Mouse (Mus musculus) lung, embryonic 16.5 days (tissue): ENCODE measurements at regions not wholly inside any gene's neighbourhood (a gene's known extent, or its start where the extent isn't known, plus 50 kb on each side); places are given as distances from the start of the nearest gene placed in this dataset.

Experiments
- ATAC-seq: fragments of 200-750 bp; cut with Nextera tagmentation; 2 replicates; pipeline ENCODE4 v1.8.0; 2017; ENCODE audit warnings: low read depth, mild to moderate bottlenecking, moderate library complexity
- H3K27ac ChIP-seq: fragments of 300-500 bp; sonication (generic); 2 replicates; pipeline ENCODE4 v1.5.1; 2014; ENCODE audit warnings: mild to moderate bottlenecking, control low read depth, low read length
- H3K27me3 ChIP-seq: fragments of 300-500 bp; sonication (generic); 2 replicates; pipeline ENCODE4 v1.6.1; 2014; ENCODE audit warnings: low read depth, low read length, mixed read lengths; ENCODE audit not compliant: control insufficient read depth, insufficient read depth
- H3K36me3 ChIP-seq: fragments of 300-500 bp; sonication (generic); 2 replicates; pipeline ENCODE4 v1.6.1; 2014; ENCODE audit warnings: low read length; ENCODE audit not compliant: control insufficient read depth, insufficient read depth
- H3K4me1 ChIP-seq: fragments of 300-500 bp; sonication (generic); replicated peaks from 2 replicates; pipeline ENCODE4 v1.6.1; 2014; ENCODE audit warnings: low read length, mixed read lengths; ENCODE audit not compliant: control insufficient read depth, insufficient read depth
- H3K4me2 ChIP-seq: fragments of 300-500 bp; sonication (generic); 2 replicates; pipeline ENCODE4 v1.6.1; 2014; ENCODE audit warnings: low read depth, low read length, control low read depth
- H3K4me3 ChIP-seq: fragments of 300-500 bp; sonication (generic); 2 replicates; pipeline ENCODE4 v1.5.1; 2014; ENCODE audit warnings: mild to moderate bottlenecking, low read length, control low read depth
- H3K9ac ChIP-seq: fragments of 300-500 bp; sonication (generic); 2 replicates; pipeline ENCODE4 v1.6.1; 2014; ENCODE audit warnings: low read length, control low read depth
- H3K9me3 ChIP-seq: fragments of 300-500 bp; sonication (generic); 2 replicates; pipeline ENCODE4 v1.6.1; 2016; ENCODE audit warnings: low read length; ENCODE audit not compliant: control insufficient read depth
- WGBS: fragments of 180-500 bp; shearing (Covaris S2); extraction: QIAGEN DNeasy Blood & Tissue Kit; methylation state at CpG from one replicate; pipeline ENCODE4 v1.1.7; 2014; 5-methylcytosine and 5-hydroxymethylcytosine counted together

DNA sequence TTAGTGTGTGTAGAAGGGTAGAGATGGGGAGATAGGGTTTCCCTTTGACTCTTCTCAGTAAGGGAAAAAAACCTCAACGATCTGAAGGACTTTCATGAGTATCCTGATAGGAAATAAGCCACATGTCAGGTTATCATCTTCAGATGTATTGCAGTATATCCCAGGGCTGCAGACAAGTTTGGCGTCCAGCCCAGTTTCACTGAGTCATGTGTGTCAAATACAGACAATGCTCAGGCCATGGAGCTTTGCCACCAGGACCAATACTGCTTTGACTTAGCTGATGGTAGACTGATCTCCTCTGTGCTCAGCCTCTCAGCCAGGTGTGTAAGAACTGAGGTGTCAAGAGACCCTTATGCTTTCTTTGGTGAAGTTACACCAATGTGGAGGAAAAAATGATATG is 62.9 kb downstream of the Cst10 start:
- H3K27ac ChIP-seq = no peak overlapping the region
- no peak overlapping the region for H3K4me2 ChIP-seq
- H3K4me3 ChIP-seq = no peak overlapping the region
- WGBS = 71% methylated on average over 2 of the region's 2 CpGs
- H3K4me1 ChIP-seq = no peaks in the 10 kb centered on the region
- H3K9me3 ChIP-seq = no peaks in the 10 kb centered on the region
- H3K9ac ChIP-seq = no peak overlapping the region
- no peaks in the 10 kb centered on the region for H3K36me3 ChIP-seq
- H3K27me3 ChIP-seq = no peaks in the 10 kb centered on the region
- ATAC-seq = no peak

DNA sequence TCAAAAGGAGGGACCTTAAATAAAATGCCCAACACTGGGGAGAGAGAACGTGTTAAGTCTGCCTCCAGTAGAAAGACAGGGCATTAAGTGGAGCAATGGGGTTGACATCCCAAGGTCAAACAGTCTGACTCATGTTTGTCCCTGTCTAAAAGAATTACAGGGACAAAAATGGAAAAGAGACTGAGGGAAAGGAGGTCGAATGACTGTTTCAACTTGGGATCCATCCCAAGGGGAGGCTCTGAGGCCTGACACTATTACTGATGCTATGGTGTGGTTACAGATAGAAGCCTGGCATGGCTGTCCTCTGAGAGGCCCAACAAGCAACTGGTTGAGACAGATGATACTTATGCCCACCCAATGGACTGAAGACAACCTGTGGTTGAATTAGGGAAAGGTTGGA is 67.6 kb downstream of the Cst10 start:
- no peak for ATAC-seq
- Histone ChIP-seq H3K27ac (no peak overlapping the region), H3K9ac (no peak overlapping the region), H3K9me3 (no peaks in the 10 kb centered on the region), H3K27me3 (no peaks in the 10 kb centered on the region), H3K36me3 (no peaks in the 10 kb centered on the region), H3K4me2 (no peak overlapping the region), H3K4me3 (no peak overlapping the region), H3K4me1 (no peaks in the 10 kb centered on the region)
- WGBS = 50% methylated on average over 2 of the region's 2 CpGs

DNA sequence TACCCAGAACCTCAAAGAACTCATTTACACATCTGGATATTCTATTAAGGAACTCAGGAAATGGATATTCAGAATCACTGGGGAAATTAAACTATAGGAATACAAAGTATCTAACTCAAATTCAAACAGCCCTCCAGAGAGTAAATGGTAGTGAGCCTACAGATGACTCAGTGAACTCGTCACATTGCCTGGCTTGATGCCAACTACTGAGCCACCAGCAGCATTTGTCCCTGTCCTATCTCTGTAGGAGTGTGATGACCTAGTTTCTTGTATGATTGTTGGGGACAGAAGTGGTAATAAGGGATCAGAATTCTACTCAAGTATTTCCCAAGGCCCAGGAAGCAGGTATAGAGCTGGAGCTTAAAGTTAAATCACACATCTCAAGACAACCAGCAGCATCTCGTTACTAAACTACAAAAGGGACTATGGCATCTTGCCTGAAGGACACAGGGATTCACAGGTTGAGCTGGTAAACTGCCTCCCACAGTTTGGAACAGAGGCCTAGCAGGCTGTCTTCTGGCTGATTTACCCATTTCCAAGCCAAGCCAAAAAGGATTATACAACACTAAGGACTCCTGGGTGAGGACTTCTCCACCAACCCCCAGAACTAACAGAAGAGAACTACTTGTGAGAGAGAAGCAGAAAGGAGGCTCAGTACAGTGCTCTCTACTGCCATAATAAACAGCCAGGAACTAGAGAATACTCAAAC is 88.6 kb downstream of the Cst10 start:
- no peaks in the 10 kb centered on the region for H3K9me3 ChIP-seq
- no peak overlapping the region for H3K27ac ChIP-seq
- no peak overlapping the region for H3K4me3 ChIP-seq
- no peak overlapping the region for H3K4me2 ChIP-seq
- no peak overlapping the region for H3K9ac ChIP-seq
- no peak for ATAC-seq
- no peaks in the 10 kb centered on the region for H3K36me3 ChIP-seq
- 54% methylated on average over 2 of the region's 2 CpGs for WGBS
- no peaks in the 10 kb centered on the region for H3K27me3 ChIP-seq
- H3K4me1 ChIP-seq = no peaks in the 10 kb centered on the region

DNA sequence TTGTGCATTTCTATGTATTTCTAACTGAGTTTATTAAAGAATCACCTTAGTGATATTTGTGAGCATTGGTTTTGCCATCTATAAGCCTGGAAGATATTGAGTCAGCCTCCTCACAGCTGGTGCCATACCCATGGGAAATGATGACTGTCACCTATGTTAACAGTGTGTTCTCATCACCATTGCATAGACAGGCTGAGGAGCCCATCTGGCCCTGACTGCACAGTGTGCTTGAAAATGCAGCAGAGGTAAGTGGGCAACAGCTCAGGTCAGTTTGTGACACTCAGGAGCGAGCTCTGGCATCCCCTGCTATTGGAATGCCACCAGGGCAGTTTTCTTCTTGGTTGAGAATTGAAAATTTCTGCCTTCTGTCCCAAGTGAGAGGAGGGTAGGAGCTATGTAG is 108.0 kb downstream of the Cst10 start:
- no peak for ATAC-seq
- Histone ChIP-seq H3K9me3 (no peaks in the 10 kb centered on the region), H3K27ac (no peak overlapping the region), H3K4me3 (no peak overlapping the region), H3K27me3 (no peaks in the 10 kb centered on the region), H3K4me1 (no peaks in the 10 kb centered on the region), H3K4me2 (no peak overlapping the region), H3K36me3 (no peaks in the 10 kb centered on the region), H3K9ac (no peak overlapping the region)
- WGBS = 77% methylated on average over 1 of the region's 1 CpGs

DNA sequence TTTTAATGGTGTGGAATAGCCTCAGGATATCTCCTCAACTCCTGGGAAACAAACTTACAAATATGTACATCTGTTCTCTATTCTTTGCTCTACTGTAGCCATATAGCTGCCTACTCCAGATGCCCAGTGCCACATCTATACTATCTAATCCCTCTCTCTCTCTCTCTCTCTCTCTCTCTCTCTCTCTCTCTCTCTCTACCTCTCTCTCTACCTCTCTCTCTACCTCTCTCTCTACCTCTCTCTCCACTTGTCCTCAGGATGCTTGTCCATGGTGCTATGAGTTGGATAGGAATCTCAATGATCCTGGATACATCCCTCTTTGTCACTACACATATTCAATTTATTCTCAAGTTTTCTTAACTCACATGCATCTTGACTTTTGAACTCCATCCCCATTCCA is 119.6 kb downstream of the Cst10 start:
- Histone ChIP-seq H3K27ac (no peak overlapping the region), H3K4me2 (no peak overlapping the region), H3K27me3 (no peaks in the 10 kb centered on the region), H3K9ac (no peak overlapping the region), H3K9me3 (no peaks in the 10 kb centered on the region), H3K36me3 (no peaks in the 10 kb centered on the region), H3K4me3 (no peak overlapping the region), H3K4me1 (no peaks in the 10 kb centered on the region)
- no peak for ATAC-seq

DNA sequence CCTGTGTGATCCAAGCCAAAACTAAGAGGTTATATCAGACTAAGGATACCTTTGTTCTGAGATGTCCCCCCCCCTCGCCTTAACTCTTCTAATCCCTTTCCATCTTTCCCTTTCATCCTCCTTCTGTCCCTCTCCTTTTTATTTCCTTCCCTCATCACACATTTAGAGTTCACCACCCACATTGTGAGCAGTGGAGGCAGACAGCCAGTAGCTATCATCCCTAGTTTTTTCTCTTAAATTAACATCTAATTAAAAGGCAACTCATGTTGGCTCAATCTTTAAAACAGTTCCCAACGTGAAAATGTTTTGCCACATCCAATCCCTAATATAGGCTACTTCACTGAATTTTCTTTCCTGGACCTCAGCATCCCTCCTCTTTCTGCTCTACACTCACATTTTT is 138.0 kb downstream of the Cst10 start:
- no peaks in the 10 kb centered on the region for H3K27me3 ChIP-seq
- H3K9me3 ChIP-seq = no peaks in the 10 kb centered on the region
- no peak overlapping the region for H3K4me3 ChIP-seq
- no peak for ATAC-seq
- no peak overlapping the region for H3K4me2 ChIP-seq
- no peak overlapping the region for H3K27ac ChIP-seq
- no peaks in the 10 kb centered on the region for H3K4me1 ChIP-seq
- WGBS = 60% methylated on average over 2 of the region's 2 CpGs
- no peak overlapping the region for H3K9ac ChIP-seq
- H3K36me3 ChIP-seq = no peaks in the 10 kb centered on the region

DNA sequence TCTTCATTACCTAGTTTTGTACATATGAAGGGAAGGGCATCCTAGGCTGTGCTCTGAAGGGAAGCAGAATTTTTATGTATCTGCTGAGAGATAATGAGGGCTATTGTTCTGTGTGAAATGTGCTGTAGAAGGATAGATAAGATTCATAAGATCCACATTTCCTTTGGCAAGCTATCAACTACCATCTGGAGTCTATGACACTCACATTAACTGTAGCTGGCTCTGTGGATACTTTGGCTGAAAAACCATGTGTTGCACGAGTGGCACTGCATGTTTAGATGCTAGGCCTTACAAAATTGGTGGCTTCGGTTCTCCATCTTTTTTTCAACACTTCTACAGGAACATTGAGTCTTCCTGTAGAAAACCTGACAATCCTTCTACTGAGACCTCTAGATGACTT is 140.9 kb downstream of the Cst10 start:
- no peak for ATAC-seq
- Histone ChIP-seq H3K9me3 (no peaks in the 10 kb centered on the region), H3K9ac (no peak overlapping the region), H3K36me3 (no peaks in the 10 kb centered on the region), H3K4me2 (no peak overlapping the region), H3K27me3 (no peaks in the 10 kb centered on the region), H3K4me1 (no peaks in the 10 kb centered on the region), H3K27ac (no peak overlapping the region), H3K4me3 (no peak overlapping the region)
- WGBS = 40% methylated on average over 2 of the region's 2 CpGs

DNA sequence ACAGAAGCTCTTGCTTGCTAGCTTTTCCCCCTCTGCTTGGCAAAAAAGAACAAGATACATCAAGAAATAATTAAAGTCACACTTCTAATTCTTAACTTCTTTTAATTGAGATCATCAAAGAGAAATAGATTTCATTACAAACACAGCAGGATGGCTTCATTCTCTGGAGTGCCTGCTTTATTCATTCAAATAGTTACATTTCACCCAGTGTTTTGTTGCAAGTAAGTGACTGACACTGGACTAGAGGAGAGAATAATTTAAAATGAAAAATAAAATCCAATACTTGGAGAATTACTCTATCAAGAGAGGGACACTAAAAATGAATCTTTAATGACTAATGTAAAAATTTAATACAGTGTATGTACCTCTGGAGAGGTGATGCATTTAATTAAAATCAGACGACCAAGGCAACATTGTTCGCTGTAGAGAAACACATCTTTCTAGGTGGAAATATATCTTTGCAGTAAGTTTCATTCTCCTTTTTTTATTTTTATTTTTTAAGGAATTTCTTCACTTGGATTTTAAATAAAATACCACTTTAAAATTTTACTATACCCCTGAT is 141.9 kb downstream of the Cst10 start:
- H3K27me3 ChIP-seq = no peaks in the 10 kb centered on the region
- H3K36me3 ChIP-seq = no peaks in the 10 kb centered on the region
- no peaks in the 10 kb centered on the region for H3K9me3 ChIP-seq
- no peak for ATAC-seq
- H3K4me1 ChIP-seq = no peaks in the 10 kb centered on the region
- no peak overlapping the region for H3K27ac ChIP-seq
- WGBS = 82% methylated on average over 2 of the region's 2 CpGs
- H3K4me2 ChIP-seq = no peak overlapping the region
- no peak overlapping the region for H3K9ac ChIP-seq
- H3K4me3 ChIP-seq = no peak overlapping the region

DNA sequence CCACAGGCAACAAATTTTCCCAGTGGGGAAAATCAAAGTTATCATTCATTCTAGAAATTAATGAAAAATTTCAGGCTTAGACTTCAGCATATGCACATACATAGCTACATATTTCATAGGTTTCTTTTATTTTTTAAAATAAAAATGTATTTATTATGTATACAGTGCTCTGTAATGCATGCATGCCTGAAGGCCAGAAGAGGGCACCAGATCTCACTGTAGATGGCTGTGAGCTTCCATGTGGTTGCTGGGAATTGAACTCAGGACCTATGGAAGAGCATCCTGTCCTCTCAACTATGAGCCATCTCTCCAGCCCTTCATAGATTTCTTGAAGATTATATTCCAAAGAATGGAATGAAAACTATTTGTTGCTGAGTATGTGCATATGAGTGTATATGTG is 150.4 kb downstream of the Cst10 start:
- Histone ChIP-seq H3K27me3 (no peaks in the 10 kb centered on the region), H3K27ac (no peak overlapping the region), H3K4me3 (no peak overlapping the region), H3K36me3 (no peaks in the 10 kb centered on the region), H3K9ac (no peak overlapping the region), H3K4me2 (no peak overlapping the region), H3K4me1 (no peaks in the 10 kb centered on the region), H3K9me3 (no peaks in the 10 kb centered on the region)
- ATAC-seq = no peak

GRCm38 (mm10) chr2:149573773-149574172 is 168.9 kb downstream of the Cst10 start:
- ATAC-seq = no peak
- Histone ChIP-seq H3K4me2 (no peak overlapping the region), H3K4me1 (no peaks in the 10 kb centered on the region), H3K9ac (no peak overlapping the region), H3K4me3 (no peak overlapping the region), H3K27me3 (no peaks in the 10 kb centered on the region), H3K9me3 (no peaks in the 10 kb centered on the region), H3K36me3 (no peaks in the 10 kb centered on the region), H3K27ac (no peak overlapping the region)
- WGBS = 63% methylated on average over 1 of the region's 1 CpGs
